Mouse (Mus musculus) liver, adult 2 months (tissue): ENCODE measurements at regions not wholly inside any gene's neighbourhood (a gene's known extent, or its start where the extent isn't known, plus 50 kb on each side); places are given as distances from the start of the nearest gene placed in this dataset.

Experiments
- DNase-seq: peaks from one replicate; pipeline ENCODE4 v3.0.0-alpha.2; 2011; ENCODE audit warnings: low read depth, low spot score; ENCODE audit errors: extremely low read depth
- H3K27ac ChIP-seq: fragments of 200-500 bp; replicated peaks from 2 replicates; pipeline ENCODE4 v1.5.1; 2012; ENCODE audit warnings: low read depth, mild to moderate bottlenecking, control low read depth, inconsistent platforms, low read length; ENCODE audit not compliant: insufficient read depth
- H3K27me3 ChIP-seq: fragments of 200-500 bp; 2 replicates; pipeline ENCODE4 v1.6.1; 2012; ENCODE audit warnings: mild to moderate bottlenecking, moderate library complexity, low read length, inconsistent platforms; ENCODE audit not compliant: control insufficient read depth, insufficient read depth
- H3K36me3 ChIP-seq: fragments of 200-500 bp; 2 replicates; pipeline ENCODE4 v1.6.1; 2012; ENCODE audit warnings: low read length, inconsistent platforms; ENCODE audit not compliant: control insufficient read depth, insufficient read depth
- H3K4me1 ChIP-seq: fragments of 200-500 bp; 2 replicates; pipeline ENCODE4 v1.6.1; 2011; ENCODE audit warnings: low read length; ENCODE audit not compliant: control insufficient read depth, insufficient read depth
- H3K4me3 ChIP-seq: fragments of 200-500 bp; 2 replicates; pipeline ENCODE4 v1.5.1; 2011; ENCODE audit warnings: low read depth, mild to moderate bottlenecking, control low read depth, low read length, moderate library complexity; ENCODE audit not compliant: insufficient read depth
- H3K79me2 ChIP-seq: fragments of 200-500 bp; 2 replicates; pipeline ENCODE4 v1.6.1; 2012; ENCODE audit warnings: inconsistent platforms, mild to moderate bottlenecking, low read length, moderate library complexity; ENCODE audit not compliant: control insufficient read depth, insufficient read depth
- H3K9ac ChIP-seq: fragments of 200-500 bp; 2 replicates; pipeline ENCODE4 v1.6.1; 2012; ENCODE audit warnings: low read depth, mild to moderate bottlenecking, control low read depth, inconsistent platforms, low read length
- CTCF ChIP-seq: fragments of 200-500 bp; IDR thresholded peaks from 2 replicates; pipeline ENCODE4 v1.5.1; 2011; ENCODE audit warnings: low read depth, low read length, control low read depth
- POLR2A ChIP-seq: fragments of 200-500 bp; IDR thresholded peaks from 2 replicates; pipeline ENCODE4 v1.6.1; 2011; ENCODE audit warnings: low read length, control low read depth; ENCODE audit not compliant: insufficient read depth; ENCODE audit errors: extremely low read depth
- WGBS: fragments of 180-500 bp; shearing (Covaris S2); methylation state at CpG from one replicate; pipeline ENCODE4 v1.1.7; 2018; 5-methylcytosine and 5-hydroxymethylcytosine counted together

DNA sequence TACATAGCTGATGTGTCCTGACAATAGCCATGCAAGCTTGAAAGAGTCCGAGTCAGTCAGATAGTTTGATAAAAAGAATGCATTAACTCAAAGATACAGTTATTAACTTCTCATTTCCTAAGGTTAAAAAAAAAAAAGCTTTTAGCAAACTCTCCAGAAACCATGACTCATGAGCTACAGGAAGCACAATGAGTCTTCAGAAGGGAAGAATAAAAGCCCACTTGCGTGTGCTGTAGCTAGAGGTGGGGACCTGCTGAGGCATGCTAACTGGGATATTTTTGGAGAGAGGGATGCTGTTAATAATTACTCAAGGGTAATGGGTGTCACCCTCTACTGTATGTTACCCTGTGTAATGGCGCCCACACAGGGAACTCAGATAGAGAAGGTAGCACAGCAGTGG lies 147.0 kb downstream of the Utp6 start:
- H3K36me3 ChIP-seq, result no peaks in the 10 kb centered on the region
- H3K27me3 ChIP-seq, result no peaks in the 10 kb centered on the region
- H3K27ac ChIP-seq, result no peak overlapping the region
- no peak for DNase-seq
- H3K4me3 ChIP-seq, result no peak overlapping the region
- H3K4me1 ChIP-seq, result no peaks in the 10 kb centered on the region
- no peak for TF ChIP-seq POLR2A
- 87% methylated on average over 3 of the region's 3 CpGs for WGBS
- no peak overlapping the region for H3K9ac ChIP-seq
- no peaks in the 10 kb centered on the region for H3K79me2 ChIP-seq

GRCm38 (mm10) chr11:79806911-79807466 lies 155.2 kb downstream of the Utp6 start:
- no peak for TF ChIP-seq CTCF
- no peak for TF ChIP-seq POLR2A
- no peaks in the 10 kb centered on the region for H3K36me3 ChIP-seq
- H3K4me1 ChIP-seq, result no peaks in the 10 kb centered on the region
- no peak overlapping the region for H3K9ac ChIP-seq
- DNase-seq, result no peak
- no peaks in the 10 kb centered on the region for H3K79me2 ChIP-seq
- H3K27me3 ChIP-seq, result no peaks in the 10 kb centered on the region
- 72% methylated on average over 17 of the region's 17 CpGs for WGBS
- H3K4me3 ChIP-seq, result no peak overlapping the region
- no peak overlapping the region for H3K27ac ChIP-seq

GRCm38 (mm10) chr11:79806417-79806816 lies 155.8 kb downstream of the Utp6 start:
- Histone ChIP-seq H3K4me3 (no peak overlapping the region), H3K9ac (no peak overlapping the region), H3K4me1 (no peaks in the 10 kb centered on the region), H3K79me2 (no peaks in the 10 kb centered on the region), H3K27ac (no peak overlapping the region), H3K36me3 (no peaks in the 10 kb centered on the region), H3K27me3 (no peaks in the 10 kb centered on the region)
- WGBS, result 85% methylated on average over 10 of the region's 10 CpGs
- TF ChIP-seq POLR2A (no peak), CTCF (no peak)
- DNase-seq, result no peak

DNA sequence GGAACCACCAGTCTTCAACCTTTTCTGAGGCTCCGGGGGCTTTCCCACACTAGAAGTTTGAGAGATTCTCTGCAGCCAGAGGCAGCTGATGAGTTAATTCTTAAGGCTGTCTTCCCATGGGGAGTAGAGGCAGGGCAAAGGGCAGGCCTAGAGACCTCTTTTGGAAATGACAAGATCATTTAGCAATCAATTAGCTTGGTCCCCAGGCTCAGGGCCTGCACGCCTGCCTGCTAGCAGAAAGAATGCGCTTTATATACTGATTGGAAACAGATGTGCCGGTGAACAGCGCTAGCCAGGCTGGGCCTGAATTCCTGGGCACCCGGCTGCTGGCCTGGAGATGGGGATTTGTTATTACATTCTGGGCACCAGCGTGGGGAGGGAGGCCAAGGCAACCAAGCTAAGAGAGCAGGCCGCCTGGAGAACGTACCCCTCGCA lies 156.2 kb downstream of the Utp6 start:
- Histone ChIP-seq H3K9ac (no peak overlapping the region), H3K4me1 (no peaks in the 10 kb centered on the region), H3K36me3 (no peaks in the 10 kb centered on the region), H3K79me2 (no peaks in the 10 kb centered on the region), H3K27ac (no peak overlapping the region), H3K27me3 (no peaks in the 10 kb centered on the region), H3K4me3 (no peak overlapping the region)
- WGBS, result 90% methylated on average over 10 of the region's 10 CpGs
- no peak for TF ChIP-seq POLR2A
- no peak for DNase-seq

DNA sequence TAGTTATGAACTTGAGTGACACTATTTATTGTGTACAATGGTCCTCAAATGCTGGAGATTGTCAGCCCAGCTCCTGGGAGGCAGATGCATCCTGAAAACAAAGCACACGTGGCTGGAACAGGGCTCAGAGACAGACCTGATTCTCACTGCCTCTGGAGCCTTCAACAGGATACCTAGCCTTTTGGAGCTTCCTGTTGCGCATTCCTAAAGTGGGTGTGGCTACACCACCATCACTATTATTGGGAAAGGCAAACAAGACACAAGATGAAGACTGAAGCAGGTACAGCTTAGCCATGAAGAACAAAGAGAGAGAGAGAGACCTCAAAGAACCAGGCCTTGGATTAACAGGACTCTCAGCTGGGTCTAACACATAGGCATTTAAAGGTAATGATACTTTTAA lies 158.2 kb downstream of the Utp6 start:
- H3K27me3 ChIP-seq, result no peaks in the 10 kb centered on the region
- no peaks in the 10 kb centered on the region for H3K36me3 ChIP-seq
- H3K4me3 ChIP-seq, result no peak overlapping the region
- H3K27ac ChIP-seq, result no peak overlapping the region
- TF ChIP-seq CTCF (no peak), POLR2A (no peak)
- no peaks in the 10 kb centered on the region for H3K4me1 ChIP-seq
- WGBS, result 87% methylated on average over 2 of the region's 2 CpGs
- DNase-seq, result no peak
- no peak overlapping the region for H3K9ac ChIP-seq
- no peaks in the 10 kb centered on the region for H3K79me2 ChIP-seq

- Histone ChIP-seq H3K79me2 (no peaks in the 10 kb centered on the region), H3K4me3 (no peak overlapping the region), H3K27me3 (no peaks in the 10 kb centered on the region), H3K9ac (no peak overlapping the region), H3K27ac (no peak overlapping the region), H3K36me3 (no peaks in the 10 kb centered on the region), H3K4me1 (no peaks in the 10 kb centered on the region)
- 77% methylated on average over 5 of the region's 5 CpGs for WGBS
- TF ChIP-seq POLR2A (no peak), CTCF (no peak)
- DNase-seq, result no peak
These were observed 159.2 kb downstream of the Utp6 start for GRCm38 (mm10) chr11:79803006-79803405.
